Mouse (Mus musculus) megakaryocyte, embryonic 14.5 days (primary cell): ENCODE measurements around the gene Krtap4-1. TPM values are rescaled to one million over a fixed set of nuclear protein-coding genes. Genes with fewer than 3 reads are reported as not detected.
"Not testable (repeated sequence)": the region's sequence is repeated elsewhere in the genome, so short reads cannot be mapped to it uniquely, and the experiment has no call there.

Experiments
- H3K27me3 ChIP-seq: replicated peaks from 2 replicates; pipeline ENCODE3; 2012; ENCODE audit warnings: inconsistent platforms
- H3K36me3 ChIP-seq: replicated peaks from 2 replicates; pipeline ENCODE3; 2012; ENCODE audit warnings: low read length, inconsistent platforms, mixed read lengths
- H3K4me1 ChIP-seq: 2 replicates; pipeline ENCODE4 v1.6.1; 2012; ENCODE audit warnings: inconsistent platforms
- H3K4me3 ChIP-seq: replicated peaks from 2 replicates; pipeline ENCODE3; 2012; ENCODE audit warnings: moderate library complexity, mild to moderate bottlenecking, inconsistent platforms
- H3K9me3 ChIP-seq: 2 replicates; pipeline ENCODE4 v1.6.1; 2012; ENCODE audit warnings: inconsistent platforms
- FLI1 ChIP-seq: IDR thresholded peaks from 2 replicates; pipeline ENCODE4 v1.6.1; 2012; ENCODE audit warnings: low read length, inconsistent platforms, mixed read lengths
- GATA1 ChIP-seq: IDR thresholded peaks from 3 replicates; pipeline ENCODE4 v1.6.1; 2012; ENCODE audit warnings: mixed read lengths, low read length, inconsistent platforms, borderline replicate concordance
- polyA plus RNA-seq: library from polyadenylated mRNA; stranded (reverse); fragments of >175 nt; gene quantifications from 2 replicates; pipeline ENCODE4 v1.2.3, GENCODE M21; 2012; ENCODE audit warnings: low replicate concordance; ENCODE audit not compliant: insufficient read depth

Krtap4-1 gene
- polyA plus RNA-seq, 1 experiment, result not detected

DNA sequence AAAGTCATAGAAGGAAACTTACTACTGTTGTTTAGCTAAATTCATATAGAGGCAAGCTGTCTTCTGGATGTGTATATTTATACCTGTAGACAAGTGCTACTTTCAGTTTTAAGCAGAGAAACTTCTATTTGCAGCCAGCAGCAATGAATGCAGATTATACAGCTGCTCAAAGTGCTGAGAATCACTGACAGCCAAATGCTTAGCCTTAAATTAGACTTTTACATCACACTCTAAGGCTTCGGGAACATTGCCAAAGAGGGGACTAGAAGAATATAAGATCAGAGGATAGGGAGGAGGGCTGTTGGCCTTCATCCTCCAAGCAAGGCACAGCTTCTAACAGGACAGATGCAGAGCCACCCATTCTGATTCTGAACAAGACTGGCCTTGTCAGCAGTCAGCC is 9.0 kb upstream of the Krtap4-1 start:
- no peak for TF ChIP-seq GATA1
- TF ChIP-seq FLI1, result no peak
- Histone ChIP-seq H3K9me3 (no peaks in the 10 kb centered on the region), H3K27me3 (peaks cover 1% of the 10 kb centered on the region), H3K4me3 (no peak overlapping the region), H3K36me3 (no peaks in the 10 kb centered on the region), H3K4me1 (no peaks in the 10 kb centered on the region)

DNA sequence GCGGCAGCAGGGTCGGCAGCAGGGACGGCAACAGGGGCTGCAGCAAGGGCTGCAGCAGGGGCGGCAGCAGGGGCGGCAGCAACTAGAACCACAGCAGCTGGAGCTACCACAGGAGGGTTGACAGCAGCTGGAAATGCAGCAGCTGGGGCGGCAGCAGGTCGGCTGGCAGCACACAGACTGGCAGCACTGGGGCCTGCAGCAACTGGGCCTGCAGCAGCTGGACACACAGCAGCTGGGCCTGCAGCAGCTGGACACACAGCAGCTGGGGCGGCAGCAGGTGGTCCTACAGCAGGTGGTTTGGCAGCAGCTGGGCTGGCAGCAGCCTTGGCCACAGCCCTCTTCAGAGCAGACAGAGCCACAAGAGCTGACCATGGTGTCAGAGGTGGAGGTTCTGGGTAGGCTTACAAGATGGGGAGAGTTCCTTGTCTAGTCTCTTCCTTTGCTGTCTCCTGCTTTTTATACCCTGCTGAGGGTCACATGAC is 6.7 kb upstream of the Krtap4-1 start, which contains the start of gene Krtap4-2:
Gene Krtap4-2 (minus strand): TSS at position 432 of the 482 bp plus-strand sequence.
- H3K9me3 ChIP-seq, result no peaks in the 10 kb centered on the region
- H3K36me3 ChIP-seq, result no peaks in the 10 kb centered on the region
- peaks cover 1% of the 10 kb centered on the region for H3K27me3 ChIP-seq
- H3K4me1 ChIP-seq, result no peaks in the 10 kb centered on the region
- TF ChIP-seq GATA1 (no peak), FLI1 (no peak)
- H3K4me3 ChIP-seq, result no peak within 1 kb of the TSS

DNA sequence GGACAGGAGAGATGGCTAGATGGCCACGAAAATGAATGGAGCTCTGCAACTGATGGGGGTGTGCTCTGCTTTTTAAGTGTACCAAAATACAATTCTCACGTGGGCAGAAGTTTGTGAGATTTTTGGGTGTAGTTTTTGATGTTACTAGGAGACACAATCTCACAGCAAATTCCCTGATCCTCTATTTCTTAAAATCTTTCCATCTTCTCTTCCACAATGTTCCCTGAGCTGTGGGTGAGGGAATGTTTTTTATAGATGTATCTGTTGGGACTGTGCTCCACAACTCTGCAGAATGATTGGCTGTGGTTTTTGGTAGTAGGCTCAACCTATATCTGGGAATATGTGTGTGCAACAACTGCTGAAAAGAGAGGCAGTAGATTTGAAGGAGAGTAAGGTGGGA is 5.3 kb upstream of the Krtap4-1 start:
- no peak for TF ChIP-seq GATA1
- TF ChIP-seq FLI1, result no peak
- Histone ChIP-seq H3K36me3 (no peaks in the 10 kb centered on the region), H3K27me3 (no peaks in the 10 kb centered on the region), H3K9me3 (no peaks in the 10 kb centered on the region), H3K4me1 (no peaks in the 10 kb centered on the region), H3K4me3 (no peak overlapping the region)

DNA sequence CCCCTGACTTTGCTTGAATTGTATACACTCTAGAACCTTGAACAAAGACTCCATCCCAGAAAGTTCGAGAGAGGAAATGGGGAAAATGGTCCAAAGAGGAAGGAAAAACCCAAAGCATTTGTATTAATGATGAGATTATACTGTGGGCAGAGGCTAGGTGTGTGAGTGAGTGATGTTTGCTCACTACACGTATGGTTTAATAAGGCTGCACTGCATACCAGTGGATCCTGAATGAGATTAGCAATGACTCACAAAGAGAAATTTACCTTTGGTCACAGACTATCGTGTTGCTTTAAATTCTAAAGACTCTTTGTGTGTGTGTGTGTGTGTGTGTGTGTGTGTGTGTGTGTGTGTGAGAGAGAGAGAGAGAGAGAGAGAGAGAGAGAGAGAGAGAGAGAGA is 2.9 kb upstream of the Krtap4-1 start:
- Histone ChIP-seq H3K4me3 (no peak overlapping the region), H3K36me3 (no peaks in the 10 kb centered on the region), H3K9me3 (no peaks in the 10 kb centered on the region), H3K4me1 (no peaks in the 10 kb centered on the region), H3K27me3 (no peaks in the 10 kb centered on the region)
- no peak for TF ChIP-seq FLI1
- TF ChIP-seq GATA1, result no peak

DNA sequence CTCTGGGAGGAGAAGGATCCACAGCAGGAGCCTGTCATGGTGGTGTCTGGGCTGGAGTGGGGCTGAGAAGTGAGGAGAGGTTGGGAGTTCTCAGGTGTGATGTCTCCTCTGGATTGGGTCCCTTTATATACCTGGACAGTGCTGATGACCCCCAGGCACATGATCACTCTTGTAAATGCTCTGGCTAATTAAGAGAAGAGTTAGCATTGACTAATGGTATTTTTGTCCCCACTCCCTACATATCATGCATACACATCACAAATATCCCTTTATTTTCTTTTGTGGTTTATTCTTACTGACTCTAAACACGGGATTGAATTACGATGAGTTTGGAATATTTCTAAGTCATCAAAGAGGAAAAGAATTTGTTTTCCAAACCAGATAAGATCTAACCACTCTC is 7.7 kb downstream of the Krtap4-1 start, which contains the start of gene Gm11562:
Gene Gm11562 (minus strand): TSS at position 101 of the 400 bp plus-strand sequence.
- TF ChIP-seq FLI1 (no peak), GATA1 (no peak)
- no peaks in the 10 kb centered on the region for H3K36me3 ChIP-seq
- no peaks in the 10 kb centered on the region for H3K4me1 ChIP-seq
- 0 out of 2 replicates have a peak, but pooled peaks cover 3% of the 10 kb centered on the region for H3K9me3 ChIP-seq
- no peaks in the 10 kb centered on the region for H3K27me3 ChIP-seq
- no peak within 1 kb of the TSS for H3K4me3 ChIP-seq

DNA sequence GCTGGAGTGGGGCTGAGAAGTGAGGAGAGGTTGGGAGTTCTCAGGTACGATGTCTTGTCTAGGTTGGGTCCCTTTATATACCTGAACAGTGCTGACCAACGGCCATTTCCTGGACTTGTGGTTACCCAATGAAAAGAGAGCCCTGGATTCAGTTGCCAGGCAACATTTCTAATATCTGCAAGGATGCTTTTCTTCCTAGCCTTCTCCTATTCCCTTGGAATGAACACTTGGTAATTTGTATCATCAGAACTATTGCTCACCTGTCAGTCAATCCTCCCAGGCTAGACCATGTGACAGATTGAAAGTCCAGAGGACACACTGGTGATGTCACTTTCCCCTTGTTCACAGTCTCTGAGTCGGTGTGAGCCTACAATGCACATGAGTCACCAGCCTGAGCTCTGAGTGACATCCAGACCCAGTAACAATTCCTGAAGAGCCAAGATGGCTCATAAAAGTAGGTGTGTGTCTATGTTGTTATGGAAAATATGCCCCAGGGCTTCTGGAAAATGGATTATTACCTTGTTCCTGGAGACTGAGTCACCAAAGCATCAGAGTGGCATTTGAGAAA is 13.2 kb downstream of the Krtap4-1 start, which contains the start of gene Krtap2-4:
Gene Krtap2-4 (minus strand): TSS at position 51 of the 568 bp plus-strand sequence.
- TF ChIP-seq GATA1, result no peak
- no peak for TF ChIP-seq FLI1
- Histone ChIP-seq H3K36me3 (no peaks in the 10 kb centered on the region), H3K4me1 (no peaks in the 10 kb centered on the region), H3K4me3 (no peak within 1 kb of the TSS), H3K9me3 (no peaks in the 10 kb centered on the region), H3K27me3 (no peaks in the 10 kb centered on the region)

DNA sequence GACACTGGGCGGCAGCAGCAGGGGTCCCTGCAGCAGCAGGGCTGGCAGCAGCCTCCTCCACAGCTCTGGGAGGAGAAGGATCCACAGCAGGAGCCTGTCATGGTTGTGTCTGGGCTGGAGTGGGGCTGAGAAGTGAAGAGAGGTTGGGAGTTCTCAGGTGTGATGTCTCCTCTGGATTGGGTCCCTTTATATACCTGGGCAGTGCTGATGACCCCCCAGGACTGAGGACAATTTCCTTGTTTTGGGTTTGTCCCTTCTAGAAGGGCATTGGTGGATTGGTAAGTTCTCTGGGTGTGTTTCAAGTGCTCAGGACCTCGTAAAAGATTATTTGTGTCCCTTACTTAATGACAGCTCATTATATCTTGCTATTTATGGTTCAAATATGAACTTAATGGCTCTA is 17.9 kb downstream of the Krtap4-1 start, which contains the start of gene Gm11937:
Gene Gm11937 (minus strand): TSS at position 101 of the 400 bp plus-strand sequence.
- H3K9me3 ChIP-seq, H3K4me1 ChIP-seq, H3K36me3 ChIP-seq, H3K27me3 ChIP-seq, H3K4me3 ChIP-seq: not testable (repeated sequence)

DNA sequence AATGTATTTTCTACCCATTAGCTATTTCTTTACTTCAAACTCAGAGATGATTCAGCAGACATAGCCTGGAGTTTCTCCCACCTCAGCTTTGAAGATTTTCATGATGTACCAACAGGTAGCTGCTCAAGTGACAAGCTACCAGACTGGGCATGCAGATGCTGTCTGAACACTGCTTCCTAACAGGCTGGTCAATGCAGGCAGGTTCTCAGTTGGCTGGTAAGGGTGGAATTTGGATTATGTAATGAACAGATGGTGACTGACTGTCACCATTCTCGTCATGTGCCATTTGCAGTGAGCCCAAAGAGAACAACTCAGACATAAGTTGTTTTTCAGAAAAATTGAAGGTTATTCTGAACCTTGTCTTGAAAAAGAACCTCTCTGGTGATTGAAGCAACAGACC is 18.9 kb downstream of the Krtap4-1 start:
- Histone ChIP-seq H3K4me1 (no peaks in the 10 kb centered on the region), H3K27me3 (no peaks in the 10 kb centered on the region), H3K9me3 (no peaks in the 10 kb centered on the region), H3K36me3 (no peaks in the 10 kb centered on the region), H3K4me3 (no peak overlapping the region)
- TF ChIP-seq FLI1 (no peak), GATA1 (no peak)

DNA sequence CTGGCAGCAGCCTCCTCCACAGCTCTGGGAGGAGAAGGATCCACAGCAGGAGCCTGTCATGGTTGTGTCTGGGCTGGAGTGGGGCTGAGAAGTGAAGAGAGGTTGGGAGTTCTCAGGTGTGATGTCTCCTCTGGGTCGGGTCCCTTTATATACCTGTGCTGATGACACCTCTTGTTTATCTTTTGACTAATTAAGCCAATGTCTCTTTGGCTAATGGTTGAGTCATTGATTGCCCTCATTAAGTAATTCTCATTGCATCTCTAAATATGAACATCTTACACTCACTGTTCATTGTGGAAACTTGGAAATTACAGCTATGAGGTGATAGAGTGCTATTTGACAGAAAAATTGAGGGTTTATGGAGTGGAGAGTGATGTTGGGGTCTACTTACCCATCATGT is 24.8 kb downstream of the Krtap4-1 start, which contains the start of gene Gm11938:
Gene Gm11938 (minus strand): TSS at position 101 of the 400 bp plus-strand sequence.
- not testable (repeated sequence) for H3K9me3 ChIP-seq, H3K4me3 ChIP-seq, H3K27me3 ChIP-seq, H3K36me3 ChIP-seq, H3K4me1 ChIP-seq

DNA sequence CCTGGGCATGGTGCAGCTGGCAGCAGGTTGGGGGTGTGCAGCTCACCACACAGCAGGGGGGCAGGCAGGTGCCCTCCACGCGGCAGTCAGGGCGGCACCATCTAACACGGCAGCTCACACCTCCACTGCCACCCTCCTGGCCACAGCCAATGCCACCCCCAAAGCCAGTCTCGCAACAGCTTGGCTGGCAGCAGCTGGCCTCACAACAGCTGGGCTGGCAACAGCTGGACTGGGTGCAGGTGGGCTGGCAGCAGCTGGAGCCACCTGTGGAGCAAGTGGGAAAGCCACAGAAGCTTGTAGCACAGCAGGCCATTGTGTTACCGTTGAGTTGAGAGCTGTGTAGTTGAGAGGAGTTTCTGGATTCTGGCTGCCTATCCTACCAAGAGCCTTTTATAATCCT is 30.3 kb downstream of the Krtap4-1 start, which contains the start of gene Krtap9-3:
Gene Krtap9-3 (minus strand): TSS at position 364 of the 400 bp plus-strand sequence.
- not testable (repeated sequence) for H3K4me1 ChIP-seq, H3K36me3 ChIP-seq, H3K27me3 ChIP-seq, H3K9me3 ChIP-seq, H3K4me3 ChIP-seq

DNA sequence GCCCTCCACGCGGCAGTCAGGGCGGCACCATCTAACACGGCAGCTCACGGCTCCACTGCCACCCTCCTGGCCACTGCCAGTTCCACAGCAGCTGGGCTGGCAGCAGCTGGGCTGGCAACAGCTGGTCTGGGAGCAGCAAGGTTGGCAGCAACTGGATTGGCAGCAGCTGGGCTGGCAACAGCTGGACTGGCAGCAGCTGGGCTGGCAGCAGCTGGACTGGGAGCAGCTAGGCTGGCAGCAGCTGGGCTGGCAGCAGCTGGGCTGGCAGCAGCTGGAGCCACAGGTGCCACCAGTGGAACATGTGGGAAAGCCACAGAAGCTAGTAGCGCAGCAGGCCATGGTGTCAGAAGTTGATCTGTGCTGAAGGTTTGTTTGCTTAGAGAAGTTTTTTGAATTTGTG is 37.1 kb downstream of the Krtap4-1 start, which contains the start of gene Krtap1-3:
Gene Krtap1-3 (minus strand): TSS at position 359 of the 400 bp plus-strand sequence.
- TF ChIP-seq GATA1, result no peak
- no peak for TF ChIP-seq FLI1
- Histone ChIP-seq H3K4me1 (no peaks in the 10 kb centered on the region), H3K4me3 (no peak within 1 kb of the TSS), H3K27me3 (no peaks in the 10 kb centered on the region), H3K9me3 (no peaks in the 10 kb centered on the region), H3K36me3 (no peaks in the 10 kb centered on the region)
